Mouse (Mus musculus) cerebellum, postnatal 4 days (tissue): ENCODE results near the gene Parp8.
"Not testable (repeated sequence)": the region's sequence is repeated elsewhere in the genome, so short reads cannot be mapped to it uniquely, and the experiment has no call there.

Experiments
- DNase-seq, 2 experiments: peaks; one replicate each; pipeline ENCODE4 v3.0.0; 2022; ENCODE audit warnings: low spot score in 2 of 2, mixed read lengths in 1 of 2

Parp8 gene

GRCm38 (mm10) chr13:116962480-116963462 lies 62.6 kb downstream of the Parp8 start:
- DNase-seq: no peak

DNA sequence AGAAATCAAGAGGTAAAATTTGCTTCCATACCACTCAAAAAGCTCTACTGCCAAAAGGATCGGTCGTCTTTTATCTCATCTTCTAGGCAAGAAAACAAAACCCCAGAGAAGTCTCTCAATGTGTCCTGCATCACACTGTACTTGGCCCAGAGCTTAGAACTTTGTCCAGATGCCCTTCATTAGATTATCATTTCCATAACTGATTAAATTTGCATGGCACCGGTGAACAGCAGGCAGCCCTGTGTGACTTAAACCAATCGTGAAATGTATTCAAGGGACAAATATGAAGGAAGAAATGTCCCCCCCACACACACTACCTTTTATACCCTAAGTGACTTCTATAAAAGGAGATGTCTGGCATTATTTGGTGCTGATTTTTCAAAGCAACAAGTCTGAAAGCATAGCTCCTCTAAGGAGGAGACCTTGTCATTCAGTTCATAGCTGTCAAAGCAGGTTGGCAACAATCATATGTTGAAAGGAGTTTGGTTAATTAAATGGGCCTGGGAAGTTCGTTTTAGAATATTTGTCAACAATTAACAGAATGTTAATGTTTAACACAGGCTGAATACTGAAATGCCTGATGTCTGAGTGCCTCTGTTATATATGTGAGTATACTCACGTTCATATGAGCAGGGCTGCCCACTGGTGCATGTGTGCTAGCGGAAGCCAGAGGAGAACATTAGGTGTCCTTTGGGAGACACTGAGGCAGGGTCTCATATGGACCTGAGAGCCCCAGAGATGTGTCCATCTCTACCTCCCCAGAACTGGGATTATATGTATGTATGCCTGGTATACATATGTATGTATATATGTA lies 66.4 kb downstream of the Parp8 start:
- no peak for DNase-seq

- DNase-seq: no peak
Measured at GRCm38 (mm10) chr13:116957577-116957976, 67.8 kb downstream of the Parp8 start.

- DNase-seq: no peak
Measured at GRCm38 (mm10) chr13:116951336-116951735, 74.0 kb downstream of the Parp8 start.

- no peak for DNase-seq
Measured at GRCm38 (mm10) chr13:116949527-116949926, 75.8 kb downstream of the Parp8 start.

GRCm38 (mm10) chr13:116949056-116949455 lies 76.3 kb downstream of the Parp8 start:
- DNase-seq: no peak

DNA sequence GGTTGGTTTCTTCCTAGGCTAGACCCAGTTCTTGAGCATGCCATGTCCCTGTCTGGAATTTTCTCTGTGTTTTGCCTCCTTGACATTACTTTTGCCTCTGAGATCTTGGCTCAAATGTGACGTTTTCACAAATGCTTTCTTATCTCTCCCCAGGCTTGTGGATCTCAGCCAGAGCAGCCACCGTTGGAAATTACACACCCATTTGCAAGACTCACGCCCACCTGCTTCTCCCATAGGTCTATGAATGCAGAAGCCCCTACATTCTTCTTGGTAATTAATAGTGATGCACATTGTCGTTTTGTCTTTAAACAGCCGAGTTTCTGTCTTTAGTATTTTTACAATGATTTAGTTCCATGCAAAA lies 77.1 kb downstream of the Parp8 start:
- no peak for DNase-seq

DNA sequence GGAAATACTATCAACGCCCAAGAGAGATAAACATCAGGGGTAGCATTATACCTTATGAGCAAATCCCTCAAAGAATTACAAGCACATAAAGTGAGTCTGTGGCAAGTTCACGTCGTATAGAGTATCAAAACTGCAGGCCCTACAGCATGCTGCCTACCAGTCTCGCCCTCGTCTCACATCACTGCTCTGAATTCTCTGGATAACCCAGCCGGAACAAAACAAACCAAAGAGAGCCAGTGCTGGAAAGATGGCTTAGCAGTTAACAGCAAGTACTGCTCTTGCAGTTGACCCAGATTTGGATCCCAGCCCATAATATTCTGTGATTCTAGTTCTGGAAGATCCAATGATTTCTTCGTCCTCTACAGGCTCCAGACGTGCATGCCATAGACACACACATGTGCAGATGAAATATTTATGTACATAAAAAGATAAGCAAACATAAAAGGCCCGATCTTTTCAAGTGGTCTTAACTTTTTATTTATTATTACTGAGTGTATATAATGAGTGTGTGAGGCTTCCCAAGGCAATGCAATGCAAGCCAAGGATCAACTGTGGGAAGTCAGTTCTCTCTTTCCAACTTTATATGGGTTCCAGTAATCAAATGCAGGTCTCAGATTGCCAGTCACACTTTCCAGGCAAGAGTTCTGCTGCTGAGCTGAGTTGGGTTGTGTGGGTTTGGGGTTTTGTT lies 77.6 kb downstream of the Parp8 start:
- no peak for DNase-seq

DNA sequence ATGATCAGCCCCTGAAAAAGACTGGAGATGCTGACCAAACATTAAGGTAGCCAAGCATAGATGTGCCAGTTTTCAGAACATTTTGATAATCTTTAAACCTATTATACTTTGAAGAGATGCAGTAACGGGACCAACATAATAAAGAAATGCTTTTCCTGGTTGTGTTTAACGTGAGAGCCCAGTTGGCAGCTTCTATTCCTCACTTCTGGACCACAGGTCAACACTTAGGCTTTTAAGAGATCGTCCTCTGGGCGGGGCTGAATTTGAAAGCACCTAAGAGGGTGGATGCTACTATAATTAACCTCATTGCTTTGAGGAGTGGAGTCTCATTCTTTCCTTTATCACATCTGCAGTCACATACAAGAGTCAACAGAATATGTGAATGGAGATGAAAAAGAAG lies 78.8 kb downstream of the Parp8 start:
- no peak for DNase-seq

DNA sequence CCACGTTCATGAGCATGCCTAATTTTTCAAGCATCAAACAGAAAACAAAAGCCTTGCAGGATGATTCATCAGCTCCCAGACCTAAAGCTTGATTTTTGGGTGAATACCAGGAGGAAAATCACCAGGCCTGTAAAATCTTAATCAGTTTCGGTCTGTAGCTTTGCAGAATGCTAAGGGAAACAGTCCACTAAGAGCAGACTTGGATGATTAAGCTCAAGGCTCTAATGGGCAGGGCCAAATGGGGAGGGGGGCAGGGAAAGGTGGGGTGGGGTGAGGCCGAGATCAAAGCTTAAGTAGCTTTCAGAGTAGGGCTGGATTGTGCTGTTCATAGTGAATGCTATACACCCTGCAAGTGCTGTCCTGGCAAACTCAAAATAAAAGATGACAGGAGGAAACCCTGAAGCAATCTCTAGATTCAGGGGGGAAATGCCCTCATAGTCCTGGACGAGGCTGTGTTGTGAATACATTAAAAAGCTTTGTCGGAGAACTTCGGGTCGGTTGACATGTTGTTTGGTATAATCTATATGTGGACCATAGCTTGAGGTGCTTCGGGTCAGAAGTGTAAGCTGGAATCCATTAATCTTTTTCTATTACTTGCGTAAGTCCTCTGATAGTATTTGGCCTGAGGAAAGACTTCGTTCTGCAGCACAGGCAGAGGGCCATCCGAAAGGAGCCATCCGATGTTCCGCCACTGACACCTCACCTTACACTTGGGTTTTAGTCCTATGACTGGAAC lies 83.9 kb downstream of the Parp8 start:
- DNase-seq: no peak

DNA sequence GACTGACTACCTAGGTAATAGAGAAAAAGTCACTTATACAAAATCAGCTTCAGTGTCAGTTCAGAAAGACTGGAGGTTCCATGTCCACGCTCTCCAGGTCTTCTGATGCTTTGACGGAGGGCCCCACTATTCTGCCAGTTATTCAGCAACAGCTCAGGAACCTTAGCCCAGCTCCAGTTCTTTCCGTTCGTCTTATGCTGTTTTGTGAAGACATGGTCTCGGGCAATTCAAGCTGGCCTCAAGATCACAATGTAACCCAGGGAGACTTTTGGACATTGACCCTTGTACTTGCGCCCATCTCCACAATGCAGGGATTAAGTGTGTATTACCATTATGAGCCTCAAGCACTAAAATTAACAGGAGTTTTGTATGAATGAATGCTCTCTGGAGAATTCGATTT lies 84.6 kb downstream of the Parp8 start:
- DNase-seq: no peak

- DNase-seq: not testable (repeated sequence)
Measured at GRCm38 (mm10) chr13:116937019-116937418, 88.3 kb downstream of the Parp8 start.

- no peak for DNase-seq
Measured at GRCm38 (mm10) chr13:116917387-116917930, 107.9 kb downstream of the Parp8 start.

DNA sequence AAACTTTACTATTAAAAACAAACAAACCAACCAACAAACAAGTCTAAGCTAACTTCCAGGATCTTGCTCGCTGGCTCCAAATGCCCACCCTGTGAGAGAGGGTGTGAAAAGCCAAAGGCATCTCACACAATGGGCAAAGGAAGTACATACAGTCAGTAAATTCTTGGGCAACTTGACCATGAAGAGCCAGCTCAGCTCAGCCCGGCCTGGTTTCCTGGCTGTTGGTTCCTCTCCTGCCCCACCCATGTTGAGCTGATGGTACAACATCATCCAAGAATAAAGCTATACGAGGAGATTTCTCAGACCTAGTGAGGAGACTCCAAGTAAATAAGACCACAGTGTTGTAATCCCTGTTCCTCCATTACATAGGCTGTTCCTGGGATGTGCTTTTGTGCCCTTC lies 117.1 kb downstream of the Parp8 start:
- no peak for DNase-seq

DNA sequence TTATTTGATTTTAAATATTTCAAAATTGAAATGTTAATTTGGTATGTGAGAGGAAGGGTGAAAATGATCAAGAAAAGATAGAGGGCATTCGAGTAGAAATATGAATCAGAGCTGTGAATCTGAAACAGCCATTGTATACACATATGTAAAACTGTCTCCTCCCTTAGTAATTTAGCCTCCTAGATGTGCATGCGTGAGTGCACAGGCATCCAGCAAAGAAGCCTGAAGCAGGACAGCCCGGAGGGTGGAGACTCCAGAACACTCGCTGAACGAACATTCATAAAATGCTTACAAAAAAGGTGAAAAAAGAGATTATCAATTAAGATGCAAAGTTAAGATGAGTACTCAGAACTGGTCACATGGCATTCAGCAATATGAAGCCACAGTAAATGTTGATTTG lies 121.9 kb downstream of the Parp8 start:
- DNase-seq: no peak

DNA sequence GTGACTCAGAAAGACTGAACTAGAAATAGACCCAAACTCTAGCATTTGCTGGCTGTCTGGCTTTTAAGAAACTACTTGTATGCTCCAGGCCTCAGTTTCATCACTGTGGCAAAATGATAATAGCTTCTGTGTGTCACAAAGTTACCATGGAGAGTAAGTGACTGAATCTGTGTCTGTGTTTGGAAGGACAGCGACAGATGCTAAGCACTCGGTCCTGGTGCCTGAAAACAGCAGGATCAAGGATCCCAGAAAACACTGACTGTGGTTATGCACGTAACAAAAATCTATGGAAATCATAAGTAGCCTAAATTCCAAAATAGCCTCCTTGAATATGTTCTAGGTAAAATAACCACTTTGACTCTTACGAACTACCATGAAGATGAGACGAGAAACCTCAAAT lies 126.9 kb downstream of the Parp8 start:
- no peak for DNase-seq

DNA sequence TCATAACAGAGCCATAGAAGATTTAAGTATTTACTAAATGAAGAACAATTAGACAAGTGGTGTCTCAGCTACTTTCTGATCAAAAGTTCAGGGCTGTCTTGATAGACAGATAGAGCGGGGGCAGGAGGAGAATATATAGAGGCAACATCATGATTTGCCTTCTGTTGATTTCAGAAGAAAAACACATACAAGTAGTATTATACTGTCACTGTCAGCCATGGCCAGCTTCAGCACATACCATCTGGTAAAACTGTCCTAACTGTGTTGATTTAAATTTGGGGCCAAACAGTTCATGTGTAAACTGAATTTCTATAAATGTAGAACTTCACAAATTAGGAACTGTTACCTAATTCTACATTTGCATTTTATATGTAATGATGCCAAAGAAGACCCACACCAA lies 127.6 kb downstream of the Parp8 start:
- DNase-seq: no peak

DNA sequence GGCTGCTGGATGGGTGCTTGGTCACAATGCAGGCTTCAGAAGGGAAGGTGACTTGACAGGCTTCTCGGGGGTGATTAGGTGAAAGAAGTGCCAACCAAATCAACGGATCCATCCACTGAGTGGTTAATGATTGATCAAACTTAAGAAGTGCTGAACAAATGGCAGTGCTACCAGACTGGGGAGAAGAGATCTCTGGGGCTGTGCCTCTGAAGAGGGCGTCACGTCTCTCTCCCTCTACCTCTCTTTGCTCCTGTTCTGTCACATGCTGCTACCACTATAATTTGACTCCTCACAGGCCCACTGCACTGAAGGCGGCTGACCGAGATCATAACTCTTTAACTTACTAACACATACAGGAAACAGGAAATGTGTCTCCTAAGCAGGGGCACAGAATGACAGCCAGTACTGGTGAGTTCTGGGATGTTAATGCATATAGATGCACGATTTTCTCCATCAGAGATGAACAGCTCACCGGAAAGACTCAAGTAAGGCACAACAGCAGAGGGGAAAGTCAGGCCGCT lies 140.9 kb downstream of the Parp8 start:
- no peak for DNase-seq

- no peak for DNase-seq
Measured at GRCm38 (mm10) chr13:116882226-116882625, 143.1 kb downstream of the Parp8 start.

GRCm38 (mm10) chr13:116879580-116880192 lies 145.7 kb downstream of the Parp8 start:
- no peak for DNase-seq
